Mouse (Mus musculus) ES-E14 (cell line): ENCODE measurements around the gene Sebox. TPM values are rescaled to one million over a fixed set of nuclear protein-coding genes. Genes with fewer than 3 reads are reported as not detected.

Source experiments
- DNase-seq: peaks from one replicate; pipeline ENCODE4 v3.0.0-alpha.2; 2013; ENCODE audit warnings: low read depth, low spot score
- H3K27ac ChIP-seq: 2 replicates; pipeline ENCODE4 v1.5.1; 2012; ENCODE audit warnings: low read depth, mild to moderate bottlenecking, low read length, moderate library complexity, mixed read lengths; ENCODE audit not compliant: poor library complexity, insufficient read depth, severe bottlenecking
- H3K36me3 ChIP-seq: 2 replicates; pipeline ENCODE4 v1.6.1; 2012; ENCODE audit warnings: mild to moderate bottlenecking, low read length, moderate library complexity, mixed read lengths; ENCODE audit not compliant: control insufficient read depth, poor library complexity, insufficient read depth, severe bottlenecking
- H3K4me1 ChIP-seq, 2 experiments: fragments of 150-350 bp in 1 of 2; sonication (generic) in 1 of 2; 2 replicates each; pipeline ENCODE4 v1.6.1; 2012; ENCODE audit warnings: low read length in 2 of 2, mild to moderate bottlenecking in 1 of 2, mixed read lengths in 1 of 2; ENCODE audit not compliant: control insufficient read depth in 2 of 2, insufficient read depth in 2 of 2, poor library complexity in 1 of 2
- H3K4me3 ChIP-seq, 2 experiments: fragments of 150-350 bp in 1 of 2; sonication (generic) in 1 of 2; 2 replicates each; pipeline ENCODE4 v1.5.1; 2012; ENCODE audit warnings: low read length in 2 of 2, low read depth in 1 of 2, mild to moderate bottlenecking in 1 of 2, mixed read lengths in 1 of 2; ENCODE audit not compliant: insufficient read depth in 1 of 2, poor library complexity in 1 of 2, severe bottlenecking in 1 of 2
- H3K9ac ChIP-seq: 2 replicates; pipeline ENCODE4 v1.6.1; 2012; ENCODE audit warnings: low read depth, mild to moderate bottlenecking, low read length, mixed read lengths; ENCODE audit not compliant: poor library complexity, insufficient read depth, severe bottlenecking
- H3K9me3 ChIP-seq: fragments of 150-350 bp; sonication (generic); 2 replicates; pipeline ENCODE4 v1.6.1; 2012; ENCODE audit warnings: low read depth, mild to moderate bottlenecking, low read length; ENCODE audit not compliant: control insufficient read depth, insufficient read depth
- CHD2 ChIP-seq: IDR thresholded peaks from 2 replicates; pipeline ENCODE4 v1.6.1; 2014; ENCODE audit warnings: mild to moderate bottlenecking, low read depth, low read length, inconsistent platforms
- HCFC1 ChIP-seq: IDR thresholded peaks from 2 replicates; pipeline ENCODE4 v1.6.1; 2012; ENCODE audit warnings: low read length, inconsistent platforms, borderline replicate concordance; ENCODE audit not compliant: insufficient read depth
- MAFK ChIP-seq: IDR thresholded peaks from 2 replicates; pipeline ENCODE4 v1.6.1; 2014; ENCODE audit warnings: mild to moderate bottlenecking, low read depth, low read length, inconsistent platforms; ENCODE audit not compliant: insufficient read depth
- ZC3H11A ChIP-seq: IDR thresholded peaks from 2 replicates; pipeline ENCODE4 v1.6.1; 2012; ENCODE audit warnings: low read depth, mild to moderate bottlenecking, inconsistent platforms, low read length, borderline replicate concordance
- ZNF384 ChIP-seq: IDR thresholded peaks from 2 replicates; pipeline ENCODE4 v1.6.1; 2012; ENCODE audit warnings: low read depth, low read length, inconsistent platforms
- in situ Hi-C, 2 experiments: fragments of 600-800 bp; cut with MboI; formaldehyde crosslinking; loops; one replicate each; pipeline ENCODE4 v1.15.1; 2025; ENCODE audit warnings: low sequenced_read_pairs in 2 of 2, inconsistent platforms in 1 of 2; ENCODE audit not compliant: unreplicated experiment in 2 of 2
- total RNA-seq: library from RNA; depleted of rRNA; stranded (reverse); fragments of 300-350 nt; gene quantifications from 2 replicates; pipeline ENCODE4 v1.2.3, GENCODE M21; 2012

Gene Sebox
- total RNA-seq, 1 experiment, result 0.31 TPM

DNA sequence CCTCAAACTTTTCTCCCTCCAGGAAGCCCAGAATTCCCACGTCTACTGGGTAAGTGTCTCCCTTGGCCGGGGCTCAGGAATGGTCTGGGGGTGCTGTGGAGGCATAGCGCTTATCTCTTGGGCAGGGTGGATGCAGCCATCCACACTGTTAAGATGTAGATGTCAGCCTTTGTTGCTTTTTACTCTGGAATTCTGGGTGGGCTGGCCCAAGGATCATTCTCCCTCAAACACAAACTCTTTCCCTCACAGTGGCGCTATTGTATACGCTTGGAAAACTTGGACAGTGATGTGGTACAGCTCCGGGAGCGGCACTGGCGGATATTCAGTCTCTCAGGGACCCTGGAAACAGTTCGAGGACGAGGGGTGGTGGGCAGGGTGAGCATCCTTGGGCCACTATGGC lies 15.7 kb downstream of the Sebox start:
- Histone ChIP-seq H3K4me3 (no peak overlapping the region), H3K9ac (no peak overlapping the region), H3K4me1 (peaks cover 0 to 3% of the 10 kb centered on the region in 2 experiments; a peak in 1 of 4 replicates), H3K27ac (no peak overlapping the region), H3K36me3 (peaks cover 67% of the 10 kb centered on the region), H3K9me3 (no peaks in the 10 kb centered on the region)
- in situ Hi-C loops, result no loop called here
- no peak for DNase-seq
- TF ChIP-seq ZNF384 (no peak), CHD2 (no peak), HCFC1 (no peak), MAFK (no peak), ZC3H11A (no peak)

- H3K36me3 ChIP-seq, result peaks cover 76% of the 10 kb centered on the region
- no peak for DNase-seq
- H3K9ac ChIP-seq, result no peak overlapping the region
- in situ Hi-C loops, result no loop called here
- H3K9me3 ChIP-seq, result no peaks in the 10 kb centered on the region
- peaks cover 0 to 2% of the 10 kb centered on the region in 2 experiments; a peak in 1 of 4 replicates for H3K4me1 ChIP-seq
- no peak overlapping the region for H3K27ac ChIP-seq
- TF ChIP-seq MAFK, result no peak
- TF ChIP-seq CHD2, result no peak
- TF ChIP-seq HCFC1, result no peak
- TF ChIP-seq ZNF384, result no peak
- TF ChIP-seq ZC3H11A, result no peak
- no peak overlapping the region for H3K4me3 ChIP-seq
Measured at GRCm38 (mm10) chr11:78521880-78522279, 18.6 kb downstream of the Sebox start.

GRCm38 (mm10) chr11:78522481-78522997 lies 19.3 kb downstream of the Sebox start:
- H3K36me3 ChIP-seq, result peaks cover 80% of the 10 kb centered on the region
- in situ Hi-C loops, result no loop called here
- TF ChIP-seq MAFK, result no peak
- TF ChIP-seq ZNF384, result no peak
- TF ChIP-seq HCFC1, result no peak
- TF ChIP-seq ZC3H11A, result no peak
- TF ChIP-seq CHD2, result no peak
- H3K4me3 ChIP-seq, result no peak overlapping the region
- no peak for DNase-seq
- H3K9ac ChIP-seq, result no peak overlapping the region
- no peaks in the 10 kb centered on the region for H3K9me3 ChIP-seq
- H3K4me1 ChIP-seq, result peaks cover 0 to 2% of the 10 kb centered on the region in 2 experiments; a peak in 1 of 4 replicates
- no peak overlapping the region for H3K27ac ChIP-seq

DNA sequence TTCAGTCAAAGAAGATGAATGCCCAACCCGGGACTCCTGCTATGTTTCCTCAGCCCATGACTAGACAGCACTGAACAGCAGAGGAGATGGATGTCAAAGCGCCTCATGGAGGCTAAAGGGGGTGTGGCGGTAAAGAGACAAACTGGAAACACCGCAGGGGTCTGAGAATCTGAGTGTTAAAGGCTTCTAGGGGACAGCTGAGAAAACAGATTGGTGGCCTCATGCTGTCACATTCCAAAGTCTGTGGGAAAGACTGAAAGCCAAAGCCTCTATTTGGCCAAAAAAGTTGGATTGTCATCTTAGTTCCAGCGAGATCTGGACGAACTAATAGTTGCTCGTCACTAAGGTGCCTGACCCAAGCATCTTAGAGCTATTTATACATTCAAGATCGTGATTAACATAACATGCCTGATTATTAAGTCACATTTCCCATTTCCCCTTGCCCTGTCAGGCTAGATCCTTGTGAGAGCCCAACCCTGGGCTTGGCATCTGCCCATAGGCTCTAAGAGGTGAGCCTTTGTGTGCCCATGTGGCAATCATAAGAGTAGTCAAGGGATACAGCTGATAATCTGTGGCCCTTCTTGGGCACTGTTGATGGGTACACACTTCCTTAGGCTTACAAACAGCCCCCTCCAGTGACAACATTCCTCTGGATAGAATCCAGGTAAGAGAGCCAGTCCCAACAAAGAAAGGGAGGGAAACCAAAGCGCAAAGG lies 20.2 kb downstream of the Sebox start:
- no peak overlapping the region for H3K9ac ChIP-seq
- peaks cover 79% of the 10 kb centered on the region for H3K36me3 ChIP-seq
- no peak overlapping the region for H3K4me3 ChIP-seq
- H3K4me1 ChIP-seq, result peaks cover 0 to 2% of the 10 kb centered on the region in 2 experiments; a peak in 1 of 4 replicates
- DNase-seq, result no peak
- in situ Hi-C loops, result no loop called here
- H3K9me3 ChIP-seq, result no peaks in the 10 kb centered on the region
- H3K27ac ChIP-seq, result no peak overlapping the region
- TF ChIP-seq CHD2, result no peak
- no peak for TF ChIP-seq MAFK
- TF ChIP-seq ZNF384, result no peak
